Mouse (Mus musculus): ENCODE measurements around the gene Snx30.

The Snx30 gene

GRCm38 (mm10) chr4:59870859-59871591 lies 65.4 kb downstream of the Snx30 start:
- DNase-seq (ENCODE audit: low spot score), result peak; percentile 81

DNA sequence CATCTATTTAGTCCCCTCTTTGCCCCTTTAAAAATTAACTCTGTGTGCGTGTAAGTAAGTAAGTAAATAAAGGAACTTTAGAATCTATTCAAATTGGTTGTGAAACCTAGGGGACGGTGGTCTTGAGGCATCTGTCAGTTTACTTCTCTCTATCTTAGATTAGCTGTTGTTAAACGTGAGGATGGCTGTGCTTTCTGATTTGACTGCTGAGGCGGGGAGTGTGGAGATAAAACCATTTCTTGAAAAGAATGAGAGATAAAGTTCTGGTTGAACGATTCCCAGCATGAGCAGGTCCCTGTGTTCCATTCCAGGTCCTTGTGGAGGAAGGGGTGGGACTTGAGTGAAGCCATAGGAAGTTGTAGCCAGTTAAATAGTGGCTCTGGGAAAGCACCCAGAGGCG lies 67.6 kb downstream of the Snx30 start:
- no peak for DNase-seq (ENCODE audit: low spot score)

- no peak for DNase-seq (ENCODE audit: low spot score)
Measured at GRCm38 (mm10) chr4:59873830-59874229, 68.2 kb downstream of the Snx30 start.

DNA sequence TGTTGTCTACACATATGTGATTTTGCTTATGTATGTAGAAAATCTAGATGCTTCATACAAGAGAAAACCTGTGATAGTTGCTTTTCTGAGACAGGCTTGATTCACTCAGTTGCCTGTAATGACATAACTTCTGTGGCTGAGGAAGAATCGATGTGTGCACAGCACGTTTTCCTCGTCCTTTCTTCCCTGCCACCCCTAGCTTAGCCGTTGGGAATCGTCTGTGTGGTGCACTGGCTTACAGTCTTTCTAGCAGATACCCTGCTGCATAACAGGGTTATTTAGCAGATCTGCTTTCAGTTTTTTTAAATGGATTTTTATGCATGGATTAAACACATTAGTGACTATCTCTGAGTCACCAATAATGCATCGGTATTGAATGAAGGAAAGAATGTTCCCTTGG lies 70.9 kb downstream of the Snx30 start:
- no peak for DNase-seq (ENCODE audit: low spot score)

GRCm38 (mm10) chr4:59877025-59877424 lies 71.4 kb downstream of the Snx30 start:
- no peak for DNase-seq (ENCODE audit: low spot score)

- DNase-seq (ENCODE audit: low spot score), result no peak
Measured at GRCm38 (mm10) chr4:59878595-59878994, 73.0 kb downstream of the Snx30 start.

DNA sequence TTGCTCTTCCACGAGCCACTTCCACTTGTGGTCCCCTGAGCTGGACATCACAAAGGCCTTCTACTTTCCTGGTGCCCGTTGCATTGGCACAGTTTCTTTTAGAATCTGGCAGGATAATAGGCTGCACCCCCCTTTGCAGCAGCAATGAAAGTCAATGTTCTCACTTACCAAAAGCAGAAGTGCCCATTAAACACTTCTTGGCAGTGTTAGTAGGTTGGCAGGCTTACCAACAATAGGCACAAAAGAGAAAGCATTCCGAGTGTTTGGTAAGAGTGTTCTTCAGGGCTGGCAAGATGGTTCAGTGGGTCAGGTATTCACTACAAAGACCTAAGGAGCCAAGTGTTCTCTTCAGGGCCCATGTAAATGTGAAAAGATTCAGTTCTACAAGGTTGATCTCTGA lies 73.8 kb downstream of the Snx30 start:
- no peak for DNase-seq (ENCODE audit: low spot score)

- no peak for DNase-seq (ENCODE audit: low spot score)
Measured at GRCm38 (mm10) chr4:59880725-59881124, 75.1 kb downstream of the Snx30 start.

GRCm38 (mm10) chr4:59881210-59881609 lies 75.6 kb downstream of the Snx30 start:
- no peak for DNase-seq (ENCODE audit: low spot score)

GRCm38 (mm10) chr4:59884136-59884696 lies 78.6 kb downstream of the Snx30 start:
- no peak for DNase-seq (ENCODE audit: low spot score)

DNA sequence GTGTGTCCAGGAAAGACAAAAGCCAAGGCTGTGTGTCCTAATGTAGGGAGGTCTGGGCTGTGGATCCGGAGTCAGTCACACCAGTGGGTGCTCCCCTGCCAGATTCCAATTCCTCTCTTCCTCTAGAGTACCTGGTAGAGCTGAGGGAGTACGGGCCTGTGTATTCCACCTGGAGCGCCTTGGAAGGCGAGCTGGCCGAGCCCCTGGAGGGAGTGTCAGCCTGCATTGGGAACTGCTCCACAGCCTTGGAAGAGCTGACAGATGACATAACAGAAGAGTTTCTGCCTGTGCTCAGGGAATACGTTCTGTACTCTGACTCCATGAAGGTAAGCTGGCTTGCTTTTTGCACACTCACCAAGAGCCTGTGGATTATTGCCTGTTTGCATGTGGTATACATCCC lies 80.6 kb downstream of the Snx30 start:
- no peak for DNase-seq (ENCODE audit: low spot score)

DNA sequence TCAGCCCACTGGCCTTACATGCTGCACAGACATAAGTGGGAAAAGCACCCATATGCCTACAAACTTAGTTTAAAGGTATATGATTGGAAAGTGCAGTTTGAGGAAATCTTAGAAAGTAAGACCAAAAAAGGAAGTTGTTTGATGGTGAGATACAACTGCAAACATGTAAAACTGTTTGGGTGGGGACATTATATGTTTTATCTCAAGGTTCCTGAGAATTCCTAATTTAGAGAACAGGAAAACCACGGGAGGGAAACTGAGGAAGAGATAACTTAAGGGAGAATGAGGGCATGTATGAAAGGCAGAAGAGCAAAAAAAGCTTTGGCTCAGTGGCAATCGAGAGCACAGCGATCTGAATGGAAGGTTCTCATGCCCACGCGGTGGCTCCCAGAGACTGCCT lies 81.4 kb downstream of the Snx30 start:
- no peak for DNase-seq (ENCODE audit: low spot score)

DNA sequence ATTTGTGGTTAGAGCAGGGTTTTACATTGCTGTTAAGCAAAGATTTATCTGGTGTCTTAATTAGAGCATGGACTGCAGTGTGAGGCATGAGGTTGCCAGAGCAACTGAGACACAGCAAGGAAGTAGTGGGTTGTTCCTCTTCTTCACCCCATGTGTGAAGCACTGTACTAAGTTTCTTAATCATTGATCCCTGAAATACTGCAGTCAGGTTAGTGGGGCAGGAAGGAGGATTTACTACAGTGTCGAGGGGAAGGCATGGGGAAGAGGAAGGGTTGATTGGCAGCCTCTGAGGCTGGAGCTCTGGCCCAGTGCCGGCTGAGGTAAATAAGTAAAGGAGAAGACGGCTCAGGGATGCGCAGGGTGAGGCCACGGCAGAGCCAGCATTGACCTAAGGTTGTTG lies 82.4 kb downstream of the Snx30 start:
- no peak for DNase-seq (ENCODE audit: low spot score)

GRCm38 (mm10) chr4:59890086-59890600 lies 84.5 kb downstream of the Snx30 start:
- no peak for DNase-seq (ENCODE audit: low spot score)

DNA sequence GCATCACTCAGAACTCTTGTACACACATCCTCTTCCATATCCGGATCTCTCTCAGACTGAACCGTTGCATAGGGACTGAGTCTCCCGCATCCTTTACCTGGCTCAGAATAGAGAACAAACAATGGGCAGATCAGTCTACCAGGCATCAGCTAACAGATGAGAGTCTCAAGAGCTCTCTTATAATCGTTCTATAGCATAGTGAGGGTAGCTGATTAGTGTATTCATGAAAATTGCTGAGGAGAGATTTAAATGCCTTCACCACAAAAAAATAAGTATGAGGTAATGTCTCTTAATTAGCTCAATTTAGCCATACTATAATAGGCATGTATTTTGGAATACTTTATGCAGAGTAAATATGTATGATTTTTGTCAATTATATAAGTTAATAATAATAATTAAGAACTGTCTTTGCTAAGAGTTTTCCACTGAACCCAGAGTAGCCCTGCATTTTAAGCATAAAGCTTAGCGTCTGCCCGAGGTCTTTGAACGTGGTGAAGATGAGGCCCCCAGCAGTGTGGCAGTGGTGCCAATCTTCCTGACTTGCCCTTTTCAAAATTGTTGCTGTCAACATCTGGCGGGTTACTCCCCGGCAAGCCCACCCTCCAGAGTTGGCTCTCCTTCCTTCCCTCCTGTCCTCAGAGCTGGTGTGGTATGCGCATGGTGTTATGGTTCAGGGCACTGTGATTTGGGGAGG lies 86.2 kb downstream of the Snx30 start:
- DNase-seq (ENCODE audit: low spot score), result no peak

DNA sequence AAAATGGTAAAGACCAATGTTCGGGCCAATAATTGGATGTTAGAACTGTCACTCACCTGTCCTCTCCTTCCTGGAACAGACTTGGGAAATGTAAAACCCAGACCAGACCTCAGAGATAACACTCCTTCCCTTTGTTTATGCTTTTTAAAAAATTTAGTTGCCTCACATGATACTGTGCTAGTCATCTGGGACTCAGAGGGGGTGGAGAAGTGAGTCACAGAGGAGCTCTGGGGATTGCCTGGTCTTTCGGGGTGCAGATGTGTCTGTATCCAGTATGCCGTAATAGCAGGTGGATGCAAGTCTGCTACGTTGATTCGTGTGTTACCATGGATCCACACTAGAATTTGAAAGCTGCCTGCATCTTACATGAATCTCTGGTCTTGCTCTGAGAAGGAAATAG lies 87.1 kb downstream of the Snx30 start:
- no peak for DNase-seq (ENCODE audit: low spot score)

GRCm38 (mm10) chr4:59894415-59894814 lies 88.8 kb downstream of the Snx30 start:
- no peak for DNase-seq (ENCODE audit: low spot score)

- DNase-seq (ENCODE audit: low spot score), result no peak
Measured at GRCm38 (mm10) chr4:59894977-59895575, 89.4 kb downstream of the Snx30 start.

DNA sequence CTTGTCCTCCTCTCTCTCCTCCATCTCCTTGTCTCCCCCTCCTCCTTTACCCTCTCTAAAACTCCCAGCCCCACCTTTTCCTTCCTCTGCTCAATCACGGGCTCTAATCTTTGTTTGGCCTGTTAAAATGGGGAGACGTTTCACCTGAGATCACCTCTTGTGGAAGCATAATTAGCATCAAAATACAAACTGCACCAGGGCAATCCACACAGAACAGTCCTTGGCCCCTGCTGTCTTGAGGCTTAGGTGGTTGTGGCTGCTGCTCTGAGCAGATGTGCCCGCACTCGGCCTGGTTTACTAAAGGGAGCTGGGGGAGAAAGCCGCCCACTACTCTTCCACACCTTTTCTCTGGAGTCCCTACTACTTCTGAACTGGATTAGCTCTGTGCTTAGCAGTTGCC lies 90.4 kb downstream of the Snx30 start:
- no peak for DNase-seq (ENCODE audit: low spot score)

- DNase-seq (ENCODE audit: low spot score), result no peak
Measured at GRCm38 (mm10) chr4:59897814-59898520, 92.3 kb downstream of the Snx30 start.

DNA sequence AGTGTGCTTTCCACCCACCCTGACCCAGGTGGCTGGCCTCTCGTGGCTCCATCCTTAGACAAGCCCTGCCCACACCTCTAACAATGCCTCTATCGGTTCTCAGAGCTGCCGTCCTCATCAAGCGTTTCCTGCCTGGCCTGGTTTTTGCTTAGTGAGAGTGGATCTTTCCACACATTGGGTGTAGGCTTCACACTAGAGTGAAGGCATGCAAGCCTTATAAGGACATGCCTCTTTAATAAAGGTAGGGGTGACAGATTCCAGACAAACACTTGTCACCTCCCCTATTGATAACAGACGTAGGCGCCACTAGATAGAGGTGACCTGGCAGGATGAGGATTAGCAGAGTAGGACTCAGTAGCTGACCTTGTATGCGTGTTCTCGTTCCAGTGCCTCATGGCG lies 92.9 kb downstream of the Snx30 start:
- no peak for DNase-seq (ENCODE audit: low spot score)

- DNase-seq (ENCODE audit: low spot score), result no peak
Measured at GRCm38 (mm10) chr4:59901810-59902209, 96.2 kb downstream of the Snx30 start.
